Mouse (Mus musculus): ENCODE results near the gene Moxd1. TPM values are rescaled to one million over a fixed set of nuclear protein-coding genes. Genes with fewer than 3 reads are reported as not detected.

The Moxd1 gene
- polyA plus RNA-seq, 1 experiment from 2014 or later = 0.12 TPM

DNA sequence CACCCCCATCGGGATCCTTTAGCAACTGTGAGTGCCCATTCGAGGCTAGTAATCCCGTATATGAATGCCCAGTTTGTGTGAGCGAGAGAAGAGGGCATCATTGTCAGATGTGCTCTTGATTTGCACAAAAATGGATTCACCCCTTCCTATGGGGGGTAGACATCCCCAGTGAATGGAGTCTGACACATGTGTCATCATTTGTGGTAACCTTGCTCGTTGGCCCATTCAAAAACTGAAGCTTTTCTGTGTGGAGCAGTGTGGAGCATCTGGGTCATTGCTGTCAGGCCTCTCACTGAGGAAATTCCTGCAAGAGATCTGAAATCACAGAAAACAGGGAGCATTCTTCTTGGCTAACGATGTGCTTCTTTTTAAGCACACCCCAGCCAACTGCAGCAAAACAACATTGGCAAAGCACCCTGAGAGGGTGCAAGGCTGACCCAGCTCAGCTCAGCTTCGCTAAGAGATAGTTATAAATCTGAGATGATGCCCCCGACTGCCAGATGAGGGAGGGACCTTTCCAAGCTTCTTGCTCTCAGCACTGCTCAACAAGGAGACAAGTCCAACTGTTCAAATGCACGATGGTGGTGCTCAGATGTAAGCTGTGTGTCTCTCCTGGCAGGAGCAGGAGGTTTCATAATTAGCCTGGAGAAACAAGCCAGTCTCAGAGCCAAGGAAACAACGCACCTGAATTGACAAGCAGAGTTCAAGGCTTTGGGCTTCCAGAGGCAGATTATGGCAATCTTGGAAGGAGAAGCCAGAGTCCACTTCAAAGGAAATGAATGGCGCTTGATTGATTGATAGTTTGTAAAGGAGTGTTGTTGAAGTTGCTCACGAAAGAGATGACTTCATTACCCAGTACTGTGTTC is 5.2 kb downstream of the Moxd1 start:
- 52% methylated on average over 12 of the region's 12 CpGs for WGBS (ENCODE audit: insufficient replicate concordance)
- no peaks in the 10 kb centered on the region for H3K9me3 ChIP-seq (replicated peaks)

DNA sequence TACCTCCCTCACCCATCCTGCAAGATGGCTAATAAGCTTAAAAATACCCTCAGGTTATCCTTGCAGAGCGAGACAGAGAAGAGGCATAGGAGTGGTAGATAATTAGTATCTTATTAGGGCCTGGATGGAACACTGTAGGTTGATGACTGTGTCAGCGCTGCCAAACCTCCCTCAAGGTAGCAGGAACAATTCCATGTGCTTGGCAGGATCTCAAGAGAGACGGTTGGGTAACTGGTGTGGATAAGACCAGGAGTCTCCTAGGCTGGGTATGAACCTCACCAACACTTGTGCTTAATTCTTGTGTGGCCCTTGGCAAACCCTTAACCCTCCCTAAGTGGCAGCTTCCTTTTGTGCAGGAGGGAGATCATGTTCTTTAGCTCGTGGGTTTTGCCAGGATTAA is 9.0 kb downstream of the Moxd1 start:
- Histone ChIP-seq H3K9me3 (replicated peaks) (no peaks in the 10 kb centered on the region), H3K36me3 (replicated peaks) (no peaks in the 10 kb centered on the region), H3K9ac (no peak overlapping the region), H3K4me2 (no peak overlapping the region), H3K4me3 (replicated peaks) (no peak overlapping the region), H3K27me3 (no peaks in the 10 kb centered on the region), H3K27ac (replicated peaks) (no peak overlapping the region), H3K4me1 (replicated peaks) (no peaks in the 10 kb centered on the region)
- WGBS (ENCODE audit: insufficient replicate concordance) = 53% methylated on average over 4 of the region's 4 CpGs
- no peak for ATAC-seq (ENCODE audit: insufficient read depth)

More for the DNA sequence above, 5.2 kb downstream of the Moxd1 start:
- Histone ChIP-seq H3K4me1 (replicated peaks) (peaks cover 2% of the 10 kb centered on the region; the same call in 1 of the 2 replicates), H3K4me3 (replicated peaks) (no peak overlapping the region), H3K4me2 (no peak overlapping the region), H3K27me3 (peaks cover 19% of the 10 kb centered on the region), H3K27ac (replicated peaks) (no peak overlapping the region), H3K9ac (no peak overlapping the region), H3K36me3 (replicated peaks) (no peaks in the 10 kb centered on the region)
- no peak for ATAC-seq (ENCODE audit: insufficient read depth)

DNA sequence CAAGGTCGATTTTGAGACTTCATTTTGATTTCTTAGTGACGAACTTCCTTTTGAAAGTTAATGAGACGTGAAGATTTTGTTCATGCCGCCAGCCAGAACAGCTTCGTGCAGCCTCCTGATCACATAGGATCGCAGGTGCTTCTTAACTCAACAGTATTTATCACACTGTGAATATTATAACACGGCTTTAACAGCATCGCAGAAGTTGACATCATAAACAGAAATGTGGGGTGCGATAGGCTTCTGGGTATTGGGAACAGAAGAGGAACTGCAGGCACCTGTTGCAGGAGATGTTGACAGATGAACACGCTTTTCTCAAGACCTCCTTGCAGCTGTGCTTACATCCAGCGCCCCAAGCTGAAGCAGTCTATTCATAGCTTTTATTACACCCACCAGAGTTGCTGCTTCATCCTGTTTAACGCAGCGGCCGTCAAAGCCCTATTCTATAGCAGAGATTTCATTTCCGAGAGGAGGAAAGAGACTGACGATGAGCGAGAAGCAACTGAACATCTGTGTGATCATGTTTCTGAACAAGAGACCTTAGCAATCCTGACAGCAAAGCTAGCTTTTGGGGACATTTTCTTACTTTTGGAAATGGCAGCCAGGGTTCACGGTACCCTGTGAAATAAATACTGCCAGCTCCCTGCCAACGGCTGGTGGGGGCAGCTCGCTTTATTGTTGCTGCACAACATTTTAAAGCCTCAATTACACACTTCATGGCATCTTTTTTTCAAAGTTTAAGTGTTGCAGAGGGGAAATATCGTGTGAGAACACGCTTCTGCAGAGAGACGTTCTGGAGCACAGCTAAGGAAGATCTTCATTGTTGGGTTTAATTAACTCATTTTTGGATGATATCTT is 12.3 kb downstream of the Moxd1 start:
- no peak for ATAC-seq (ENCODE audit: insufficient read depth)
- Histone ChIP-seq H3K27ac (replicated peaks) (no peak overlapping the region), H3K27me3 (no peaks in the 10 kb centered on the region), H3K4me1 (replicated peaks) (no peaks in the 10 kb centered on the region), H3K9ac (no peak overlapping the region), H3K4me2 (no peak overlapping the region), H3K9me3 (replicated peaks) (no peaks in the 10 kb centered on the region), H3K4me3 (replicated peaks) (no peak overlapping the region), H3K36me3 (replicated peaks) (no peaks in the 10 kb centered on the region)
- WGBS (ENCODE audit: insufficient replicate concordance) = 64% methylated on average over 23 of the region's 23 CpGs

DNA sequence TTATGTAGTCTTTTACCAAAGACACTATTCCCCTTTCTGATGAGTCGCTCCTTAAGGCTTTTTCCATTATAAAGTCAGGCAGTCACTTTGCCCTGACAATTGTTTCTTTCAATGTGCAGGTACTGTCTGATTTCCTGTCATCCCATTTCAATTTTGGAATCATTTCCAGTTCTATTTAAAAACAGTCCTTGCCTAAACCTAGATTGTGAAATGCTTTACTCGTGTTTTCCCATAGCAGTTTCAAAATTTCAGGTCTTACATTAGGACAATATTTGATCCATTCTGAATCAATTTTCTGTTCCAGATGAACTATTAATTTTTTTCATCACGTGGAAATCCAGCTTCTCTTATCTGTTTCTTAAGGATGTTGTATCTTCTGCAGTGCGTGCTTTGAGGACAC is 23.5 kb downstream of the Moxd1 start:
- Histone ChIP-seq H3K4me3 (replicated peaks) (no peak overlapping the region), H3K36me3 (replicated peaks) (no peaks in the 10 kb centered on the region), H3K4me1 (replicated peaks) (no peaks in the 10 kb centered on the region), H3K27ac (replicated peaks) (no peak overlapping the region), H3K9me3 (replicated peaks) (no peaks in the 10 kb centered on the region), H3K4me2 (no peak overlapping the region), H3K9ac (no peak overlapping the region), H3K27me3 (no peaks in the 10 kb centered on the region)
- no peak for ATAC-seq (ENCODE audit: insufficient read depth)
- 55% methylated on average over 4 of the region's 4 CpGs for WGBS (ENCODE audit: insufficient replicate concordance)

DNA sequence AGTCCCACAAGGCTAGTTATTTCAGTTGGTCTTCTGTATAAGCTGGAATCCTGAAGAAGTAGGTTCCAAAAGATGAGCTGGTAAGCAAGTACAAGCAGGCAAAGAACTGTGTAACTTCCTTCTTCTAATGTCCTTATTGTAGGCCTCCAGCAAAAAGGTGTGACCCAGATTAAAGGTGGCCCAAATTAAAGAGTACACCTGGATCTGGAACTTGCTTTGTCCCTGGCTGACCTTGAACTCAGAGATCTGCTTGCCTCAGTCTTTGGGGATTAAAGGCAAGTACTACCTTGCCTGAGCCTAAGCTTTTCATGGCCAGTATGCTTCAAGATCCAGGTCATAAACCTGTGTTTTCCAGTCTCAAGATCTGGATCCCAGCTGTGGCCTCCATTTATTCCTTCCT is 24.8 kb downstream of the Moxd1 start:
- no peak overlapping the region for H3K27ac ChIP-seq (replicated peaks)
- ATAC-seq (ENCODE audit: insufficient read depth) = no peak
- H3K27me3 ChIP-seq = no peaks in the 10 kb centered on the region
- H3K4me1 ChIP-seq (replicated peaks) = no peaks in the 10 kb centered on the region
- H3K36me3 ChIP-seq (replicated peaks) = no peaks in the 10 kb centered on the region
- no peak overlapping the region for H3K4me3 ChIP-seq (replicated peaks)
- H3K9me3 ChIP-seq (replicated peaks) = no peaks in the 10 kb centered on the region
- H3K4me2 ChIP-seq = no peak overlapping the region
- no peak overlapping the region for H3K9ac ChIP-seq

DNA sequence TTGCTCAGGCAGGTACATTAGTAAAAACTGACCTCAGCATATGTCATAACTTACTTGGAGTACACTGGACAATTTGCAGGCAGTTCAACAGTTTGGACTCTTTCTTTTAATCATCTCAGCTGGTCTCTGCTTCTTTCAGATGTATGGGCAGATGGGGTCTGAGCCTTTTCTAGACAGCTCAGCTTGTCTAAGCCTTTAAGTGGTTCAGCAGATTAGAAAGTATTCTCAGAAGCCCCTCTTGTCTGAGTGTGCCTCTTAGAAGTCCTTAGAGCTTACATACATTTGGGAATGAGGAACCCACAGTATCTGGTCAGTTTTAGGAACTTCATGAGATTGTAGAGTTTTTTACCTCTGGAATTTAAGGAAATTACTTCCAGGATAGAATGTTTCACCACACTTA is 28.3 kb downstream of the Moxd1 start:
- H3K9me3 ChIP-seq (replicated peaks) = no peaks in the 10 kb centered on the region

DNA sequence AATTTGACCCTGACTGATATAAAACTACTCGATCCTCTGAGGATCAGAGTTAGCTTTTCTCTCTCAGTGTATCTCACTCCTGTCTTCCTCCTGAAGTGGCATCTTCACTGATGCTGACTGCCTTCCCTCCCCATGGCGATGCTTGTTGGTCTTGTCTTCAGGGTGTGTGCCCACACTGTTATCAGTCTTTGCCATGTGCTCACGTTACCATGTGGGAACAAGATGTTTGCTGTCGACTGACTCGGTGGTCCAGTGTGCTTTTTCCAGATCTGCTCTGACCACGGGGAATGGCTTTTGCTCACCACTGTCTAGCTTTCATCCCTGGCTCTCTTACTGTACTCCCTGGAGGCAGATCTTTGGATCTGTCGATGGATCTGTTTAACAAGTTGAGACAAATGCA is 34.8 kb downstream of the Moxd1 start:
- H3K36me3 ChIP-seq (replicated peaks) = no peaks in the 10 kb centered on the region
- no peak overlapping the region for H3K27ac ChIP-seq (replicated peaks)
- H3K4me1 ChIP-seq (replicated peaks) = no peaks in the 10 kb centered on the region
- H3K4me2 ChIP-seq = no peak overlapping the region
- ATAC-seq (ENCODE audit: insufficient read depth) = no peak
- no peak overlapping the region for H3K9ac ChIP-seq
- no peaks in the 10 kb centered on the region for H3K27me3 ChIP-seq
- H3K9me3 ChIP-seq (replicated peaks) = no peaks in the 10 kb centered on the region
- H3K4me3 ChIP-seq (replicated peaks) = no peak overlapping the region
- 40% methylated on average over 7 of the region's 7 CpGs for WGBS (ENCODE audit: insufficient replicate concordance)

More for the DNA sequence above, 28.3 kb downstream of the Moxd1 start:
- Histone ChIP-seq H3K27ac (replicated peaks) (no peak overlapping the region), H3K4me3 (replicated peaks) (no peak overlapping the region), H3K4me1 (replicated peaks) (no peaks in the 10 kb centered on the region), H3K36me3 (replicated peaks) (no peaks in the 10 kb centered on the region), H3K9ac (no peak overlapping the region), H3K4me2 (no peak overlapping the region), H3K27me3 (no peaks in the 10 kb centered on the region)
- no peak for ATAC-seq (ENCODE audit: insufficient read depth)

DNA sequence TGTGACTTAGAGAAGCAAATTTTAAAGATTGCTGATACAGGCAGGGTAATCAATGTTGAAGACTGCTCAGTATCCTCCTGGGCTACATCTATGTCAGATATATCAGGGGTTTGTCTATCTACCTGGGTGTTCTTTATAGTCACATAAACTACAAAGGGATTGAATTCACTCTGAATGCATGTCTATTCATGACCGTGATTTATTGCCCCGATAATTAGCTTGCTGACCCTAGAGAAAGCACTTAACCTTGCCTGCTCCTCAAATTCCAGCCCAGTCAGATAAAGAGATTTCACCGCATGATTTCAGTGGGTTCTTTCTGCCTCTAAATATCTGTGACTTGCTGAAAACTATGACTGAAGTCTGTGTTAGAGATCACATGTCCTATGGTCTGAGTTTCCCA is 35.6 kb downstream of the Moxd1 start:
- 75% methylated on average over 3 of the region's 3 CpGs for WGBS (ENCODE audit: insufficient replicate concordance)
- no peak for ATAC-seq (ENCODE audit: insufficient read depth)
- Histone ChIP-seq H3K9ac (no peak overlapping the region), H3K9me3 (replicated peaks) (no peaks in the 10 kb centered on the region), H3K27ac (replicated peaks) (no peak overlapping the region), H3K4me3 (replicated peaks) (no peak overlapping the region), H3K36me3 (replicated peaks) (no peaks in the 10 kb centered on the region), H3K4me1 (replicated peaks) (no peaks in the 10 kb centered on the region), H3K4me2 (no peak overlapping the region), H3K27me3 (no peaks in the 10 kb centered on the region)

DNA sequence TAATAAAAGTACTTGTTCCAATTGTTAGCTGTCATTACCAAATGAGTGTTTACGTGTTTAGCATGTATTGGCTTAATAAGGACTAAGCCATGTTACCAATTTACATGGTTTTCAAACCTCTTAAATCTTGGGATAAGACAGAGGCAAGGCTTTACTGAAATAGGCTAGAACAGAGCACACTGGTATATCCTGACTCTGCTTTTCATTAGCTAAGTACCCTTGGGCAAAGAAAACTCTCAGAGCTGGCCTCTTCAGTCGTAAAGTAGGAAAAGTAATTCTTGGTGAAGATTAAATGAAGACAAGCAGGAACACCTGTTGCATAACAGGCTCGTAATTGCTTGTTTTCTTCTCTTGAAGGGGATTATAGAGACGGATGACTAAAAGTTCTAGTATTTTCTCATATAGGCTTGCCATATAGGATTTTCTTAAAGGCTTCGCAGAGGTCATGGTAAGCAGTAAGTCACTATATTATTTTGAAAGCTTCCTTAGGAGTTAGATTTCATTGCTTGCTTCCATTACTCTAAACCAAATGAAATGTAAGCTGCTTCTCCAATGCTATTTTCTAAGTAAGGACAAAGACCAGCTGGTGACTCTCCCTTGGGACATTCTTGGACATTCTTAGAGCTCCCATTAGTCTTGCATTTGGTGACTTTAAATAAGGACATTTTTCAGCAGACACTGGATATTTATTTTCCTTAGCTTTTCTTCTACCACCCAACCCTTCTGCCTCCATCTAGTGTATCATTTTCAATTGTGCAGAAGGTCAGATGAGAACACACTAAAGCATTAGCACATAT is 36.7 kb downstream of the Moxd1 start:
- Histone ChIP-seq H3K9ac (no peak overlapping the region), H3K4me1 (replicated peaks) (no peaks in the 10 kb centered on the region), H3K27ac (replicated peaks) (no peak overlapping the region), H3K9me3 (replicated peaks) (no peaks in the 10 kb centered on the region), H3K4me2 (no peak overlapping the region), H3K27me3 (no peaks in the 10 kb centered on the region), H3K36me3 (replicated peaks) (no peaks in the 10 kb centered on the region), H3K4me3 (replicated peaks) (no peak overlapping the region)
- WGBS (ENCODE audit: insufficient replicate concordance) = 61% methylated on average over 5 of the region's 5 CpGs
- ATAC-seq (ENCODE audit: insufficient read depth) = no peak

DNA sequence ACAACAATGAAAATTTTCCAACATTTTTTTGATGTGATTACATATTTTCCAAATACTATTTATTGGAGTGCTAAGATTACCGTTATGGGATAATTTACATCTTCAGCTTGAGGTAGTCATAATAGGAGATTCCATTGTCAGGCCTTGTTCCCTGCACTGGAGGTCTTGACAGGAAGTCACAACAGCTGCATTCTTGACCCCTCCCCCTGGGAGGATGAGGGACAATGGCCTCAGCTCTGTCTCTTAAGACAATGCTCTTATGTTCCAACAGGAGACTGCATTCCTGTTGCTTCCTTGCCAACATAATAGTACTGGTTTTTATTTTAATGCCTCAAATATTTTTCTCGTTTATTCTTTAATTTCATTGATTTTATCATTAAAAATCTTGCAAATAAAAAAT is 44.2 kb downstream of the Moxd1 start:
- no peak overlapping the region for H3K27ac ChIP-seq (replicated peaks)
- WGBS (ENCODE audit: insufficient replicate concordance) = 48% methylated on average over 2 of the region's 2 CpGs

DNA sequence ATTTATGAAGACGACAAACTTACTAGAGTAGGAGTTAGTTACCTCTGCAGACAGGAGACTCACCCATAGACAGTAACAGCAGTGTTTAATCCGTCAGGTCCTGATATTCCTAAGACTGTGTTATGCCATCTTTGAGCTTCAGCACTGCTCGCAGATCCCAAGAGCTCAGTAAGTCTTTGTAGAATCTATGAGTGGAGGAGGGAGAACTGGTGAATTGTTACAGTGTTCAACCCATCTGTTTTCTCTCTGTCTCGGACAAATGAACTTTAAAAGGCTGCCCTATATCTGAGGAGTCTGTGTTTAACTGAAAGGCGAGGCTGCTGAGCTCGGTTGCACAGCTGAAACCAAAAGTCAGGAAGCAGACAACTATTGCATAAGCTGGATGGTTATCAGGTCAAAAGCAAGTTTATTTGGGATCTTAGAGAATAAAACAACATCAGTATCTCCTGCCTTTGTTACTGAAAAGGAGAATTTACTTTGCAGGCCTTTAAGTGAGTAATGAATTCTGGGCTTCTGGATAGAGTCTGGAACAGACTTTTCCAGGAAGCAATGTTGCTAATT is 47.8 kb downstream of the Moxd1 start:
- 23% methylated on average over 6 of the region's 6 CpGs for WGBS (ENCODE audit: insufficient replicate concordance)
- no peaks in the 10 kb centered on the region for H3K36me3 ChIP-seq (replicated peaks)
- no peaks in the 10 kb centered on the region for H3K9me3 ChIP-seq (replicated peaks)
- ATAC-seq (ENCODE audit: insufficient read depth) = no peak
- no peak overlapping the region for H3K9ac ChIP-seq
- no peaks in the 10 kb centered on the region for H3K27me3 ChIP-seq
- H3K4me3 ChIP-seq (replicated peaks) = no peak overlapping the region
- H3K4me2 ChIP-seq = no peak overlapping the region
- no peaks in the 10 kb centered on the region for H3K4me1 ChIP-seq (replicated peaks)
- no peak overlapping the region for H3K27ac ChIP-seq (replicated peaks)

More for the DNA sequence above, 44.2 kb downstream of the Moxd1 start:
- Histone ChIP-seq H3K27me3 (no peaks in the 10 kb centered on the region), H3K9ac (no peak overlapping the region), H3K36me3 (replicated peaks) (no peaks in the 10 kb centered on the region), H3K4me1 (replicated peaks) (no peaks in the 10 kb centered on the region), H3K4me3 (replicated peaks) (no peak overlapping the region), H3K4me2 (no peak overlapping the region), H3K9me3 (replicated peaks) (no peaks in the 10 kb centered on the region)
- ATAC-seq (ENCODE audit: insufficient read depth) = no peak

Measured in liver, embryonic 15.5 days (tissue).